Mouse (Mus musculus): ENCODE data around the gene Tnnt2.
A peak's percentile ranks its signal among the peaks of the same experiment; 100 is the strongest.

Tnnt2 gene

GRCm38 (mm10) chr1:135835716-135836483 is at the start of gene Tnnt2:
Gene Tnnt2 (plus strand): TSS chr1:135836354.
- DNase-seq (ENCODE audit: low read depth, low spot score) = no peak

GRCm38 (mm10) chr1:135787799-135788198 is 48.4 kb upstream of the Tnnt2 start:
- peak; percentile 77 for DNase-seq (ENCODE audit: low read depth, low spot score)

- peak; percentile 54 for DNase-seq (ENCODE audit: low read depth, low spot score)
Measured at GRCm38 (mm10) chr1:135788708-135789107, 47.4 kb upstream of the Tnnt2 start.

GRCm38 (mm10) chr1:135789815-135790214 is 46.3 kb upstream of the Tnnt2 start:
- peak; percentile 74 for DNase-seq (ENCODE audit: low read depth, low spot score)

- DNase-seq (ENCODE audit: low read depth, low spot score) = no peak
Measured at GRCm38 (mm10) chr1:135792143-135792939, 43.8 kb upstream of the Tnnt2 start.

GRCm38 (mm10) chr1:135793370-135794215 is 42.6 kb upstream of the Tnnt2 start:
- peak; percentile 37 for DNase-seq (ENCODE audit: low read depth, low spot score)

GRCm38 (mm10) chr1:135794216-135795134 is 41.7 kb upstream of the Tnnt2 start:
- no peak for DNase-seq (ENCODE audit: low read depth, low spot score)

GRCm38 (mm10) chr1:135798492-135798891 is 37.7 kb upstream of the Tnnt2 start:
- no peak for DNase-seq (ENCODE audit: low read depth, low spot score)

- DNase-seq (ENCODE audit: low read depth, low spot score) = no peak
Measured at GRCm38 (mm10) chr1:135799109-135799627, 37.0 kb upstream of the Tnnt2 start.

GRCm38 (mm10) chr1:135800192-135800950 is 35.8 kb upstream of the Tnnt2 start:
- no peak for DNase-seq (ENCODE audit: low read depth, low spot score)

- peak; percentile 83 for DNase-seq (ENCODE audit: low read depth, low spot score)
Measured at GRCm38 (mm10) chr1:135807546-135807945, 28.6 kb upstream of the Tnnt2 start.

GRCm38 (mm10) chr1:135810180-135810579 is 26.0 kb upstream of the Tnnt2 start:
- DNase-seq (ENCODE audit: low read depth, low spot score) = no peak

- peak; percentile 75 for DNase-seq (ENCODE audit: low read depth, low spot score)
Measured at GRCm38 (mm10) chr1:135811016-135811646, 25.0 kb upstream of the Tnnt2 start.

- no peak for DNase-seq (ENCODE audit: low read depth, low spot score)
Measured at GRCm38 (mm10) chr1:135812205-135812604, 23.9 kb upstream of the Tnnt2 start.

GRCm38 (mm10) chr1:135812618-135813017 is 23.5 kb upstream of the Tnnt2 start:
- no peak for DNase-seq (ENCODE audit: low read depth, low spot score)

GRCm38 (mm10) chr1:135813071-135813470 is 23.1 kb upstream of the Tnnt2 start:
- DNase-seq (ENCODE audit: low read depth, low spot score) = no peak

- no peak for DNase-seq (ENCODE audit: low read depth, low spot score)
Measured at GRCm38 (mm10) chr1:135813687-135814395, 22.3 kb upstream of the Tnnt2 start.

GRCm38 (mm10) chr1:135814531-135814930 is 21.6 kb upstream of the Tnnt2 start:
- no peak for DNase-seq (ENCODE audit: low read depth, low spot score)

GRCm38 (mm10) chr1:135817595-135817994 is 18.6 kb upstream of the Tnnt2 start:
- DNase-seq (ENCODE audit: low read depth, low spot score) = peak; percentile 41
